Mouse (Mus musculus) urinary bladder, postnatal 14 days (tissue): ENCODE measurements at regions not wholly inside any gene's neighbourhood (a gene's known extent, or its start where the extent isn't known, plus 50 kb on each side); places are given as distances from the start of the nearest gene placed in this dataset.
A peak's percentile ranks its signal among the peaks of the same experiment; 100 is the strongest.

Source experiments
- DNase-seq: peaks from one replicate; pipeline ENCODE4 v3.0.0; 2021; ENCODE audit warnings: low spot score

DNA sequence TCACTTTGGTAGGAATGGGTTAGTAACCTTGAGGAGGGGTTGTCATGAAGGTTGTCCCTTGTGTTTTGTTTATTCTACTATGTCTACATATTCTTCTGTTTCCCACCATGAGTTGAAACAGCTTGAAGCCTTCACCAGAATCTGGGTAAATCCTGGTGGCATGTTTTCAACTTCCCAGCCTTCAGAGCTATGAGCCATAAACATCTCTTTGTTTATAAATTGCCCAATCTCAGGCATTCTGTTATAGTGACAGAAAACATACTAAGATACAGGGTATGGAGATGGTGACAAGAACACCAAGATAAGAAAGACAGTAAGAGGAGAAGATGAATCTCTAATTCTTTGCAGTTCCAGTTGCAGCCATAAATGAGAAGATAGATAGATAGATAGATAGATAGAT lies 396.5 kb downstream of the Tns1 start:
- DNase-seq, result no peak

DNA sequence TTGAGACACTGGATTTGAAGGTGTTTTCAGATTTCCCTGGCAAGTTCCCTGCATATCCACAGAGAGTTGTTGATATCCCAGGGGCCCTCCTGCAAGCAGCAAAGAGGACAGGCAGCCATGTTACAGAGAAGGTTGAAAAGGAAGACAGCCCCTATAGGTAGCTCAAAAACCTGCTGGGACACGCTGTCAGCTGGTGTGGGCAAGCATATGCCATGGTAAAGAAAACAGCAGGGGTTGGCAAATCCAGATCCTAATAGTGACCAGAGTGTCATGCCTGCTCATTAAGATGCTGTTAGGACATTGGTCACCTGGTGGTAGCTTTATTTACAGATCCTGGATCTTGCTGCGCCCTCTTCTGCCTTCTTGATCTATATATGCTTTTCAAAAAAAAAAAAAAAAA lies 397.6 kb downstream of the Tns1 start:
- DNase-seq, result no peak

GRCm38 (mm10) chr1:73725486-73725885 lies 398.8 kb downstream of the Tns1 start:
- DNase-seq, result no peak

- DNase-seq, result no peak
These were observed 399.7 kb downstream of the Tns1 start for GRCm38 (mm10) chr1:73724551-73724950.

DNA sequence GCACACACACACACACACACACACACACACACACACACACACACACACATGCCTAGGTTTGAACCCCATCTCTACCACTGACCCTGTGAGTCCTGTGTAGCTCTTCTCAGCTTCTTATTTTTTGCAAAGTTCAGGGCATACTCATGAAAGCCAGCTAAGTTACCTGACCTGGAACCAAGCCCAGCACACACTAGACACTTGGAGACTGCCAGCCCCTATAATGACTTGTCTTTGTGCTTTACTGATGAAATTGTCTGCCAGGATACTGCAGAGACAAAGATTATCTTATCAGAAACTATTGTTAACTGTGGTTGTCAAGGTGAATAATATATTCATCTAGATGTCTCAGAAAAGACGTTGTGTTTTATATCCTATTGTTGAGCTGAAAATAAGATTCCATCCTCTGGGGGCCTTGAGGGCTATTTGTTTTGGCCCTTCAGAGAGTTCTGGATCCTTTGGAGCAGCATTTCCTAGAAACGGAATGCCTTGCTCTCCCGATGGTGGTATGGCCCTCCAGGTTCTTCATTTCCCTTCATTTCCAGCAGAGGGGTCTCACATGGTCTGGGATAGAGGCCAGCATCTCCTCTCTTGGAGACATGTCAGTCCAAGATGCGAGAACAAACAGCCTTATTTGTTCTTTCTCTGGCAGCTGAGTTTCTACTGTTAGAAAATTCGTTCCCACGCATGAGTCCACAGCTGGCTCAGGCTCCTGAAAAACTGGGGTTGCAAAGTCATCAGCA lies 402.6 kb downstream of the Tns1 start:
- no peak for DNase-seq

DNA sequence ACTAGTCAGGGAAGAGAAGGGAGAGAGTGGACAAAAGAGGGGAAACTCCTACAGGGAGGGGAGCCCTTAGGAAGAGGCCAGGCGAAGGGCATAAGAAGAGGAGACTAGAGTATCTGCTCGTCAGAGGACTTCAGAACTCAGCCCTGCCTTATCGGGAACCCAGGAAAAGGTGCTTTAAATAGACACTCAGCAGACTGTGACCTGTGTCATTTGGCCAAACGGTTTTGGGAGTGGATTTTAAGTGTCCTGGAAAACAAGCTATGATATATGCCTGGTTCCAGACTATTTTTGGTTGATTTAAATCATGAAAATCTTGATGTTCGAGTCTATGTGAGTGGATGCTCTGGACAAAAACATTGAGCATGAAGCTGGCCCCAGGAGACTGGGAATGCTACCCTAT lies 405.8 kb downstream of the Tns1 start:
- DNase-seq, result no peak

- DNase-seq, result no peak
These were observed 406.8 kb downstream of the Tns1 start for GRCm38 (mm10) chr1:73717401-73717800.

DNA sequence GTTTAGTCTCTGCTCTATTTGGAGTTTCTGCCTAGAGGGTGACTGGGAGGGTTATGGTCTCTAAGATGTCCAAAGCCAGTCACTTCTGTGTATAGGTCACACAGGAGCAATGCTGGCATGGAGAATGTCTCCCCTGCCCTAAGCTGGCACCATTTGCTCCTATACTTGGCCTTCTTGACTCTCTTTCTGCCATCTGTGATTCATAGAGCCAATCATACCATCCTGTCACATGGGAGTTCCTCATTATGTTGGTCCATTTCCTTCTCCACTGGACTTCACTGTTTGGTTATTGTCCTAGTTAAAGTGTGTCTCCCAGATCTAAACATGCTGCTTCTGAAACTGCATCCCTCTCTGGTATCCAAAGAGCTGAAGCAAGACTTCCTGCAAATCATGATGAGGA lies 407.3 kb downstream of the Tns1 start:
- no peak for DNase-seq

- DNase-seq, result no peak
These were observed 408.7 kb downstream of the Tns1 start for GRCm38 (mm10) chr1:73715571-73715970.

DNA sequence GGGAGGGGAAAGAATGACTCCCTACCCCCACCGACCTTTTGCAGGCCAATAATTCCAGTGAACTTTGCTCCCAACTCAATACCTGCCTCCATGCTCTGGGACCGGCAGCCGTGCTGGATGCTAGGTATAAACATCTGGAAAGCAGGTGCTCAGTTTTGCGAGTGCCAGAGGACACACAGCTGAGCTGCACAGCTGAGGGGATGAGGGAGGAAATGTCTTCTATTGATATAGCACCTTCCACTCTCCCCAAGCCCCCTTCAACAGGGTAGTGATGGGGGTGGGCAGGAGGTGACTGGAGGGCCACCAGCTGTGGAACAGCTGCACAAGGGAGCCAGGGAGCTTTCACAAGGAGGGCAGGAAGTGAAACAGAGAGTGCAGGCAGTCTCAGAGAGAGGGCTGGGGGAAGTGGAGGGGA lies 421.8 kb downstream of the Tns1 start:
- no peak for DNase-seq

- no peak for DNase-seq
These were observed 430.7 kb downstream of the Tns1 start for GRCm38 (mm10) chr1:73693537-73693936.

DNA sequence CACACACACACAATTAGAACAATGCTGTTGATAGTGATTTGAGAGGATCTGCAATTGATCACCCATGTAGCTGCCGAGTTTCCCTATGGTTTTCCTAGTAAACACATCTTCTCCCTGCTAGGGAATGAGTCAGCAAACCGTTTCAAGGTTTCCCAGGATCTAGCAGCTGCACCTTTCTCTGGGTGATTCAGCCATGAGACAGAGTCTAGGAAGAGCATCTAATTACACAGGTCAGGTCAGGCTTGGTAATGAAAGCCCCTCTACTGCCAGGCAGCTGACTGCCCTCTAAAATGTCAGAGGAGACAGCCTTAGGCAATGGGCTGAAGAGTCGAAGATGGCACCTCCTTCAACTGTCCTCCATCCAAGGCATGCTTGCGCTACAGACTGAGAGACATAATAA lies 438.5 kb downstream of the Tns1 start:
- no peak for DNase-seq

GRCm38 (mm10) chr1:73685066-73685465 lies 439.2 kb downstream of the Tns1 start:
- DNase-seq, result no peak

DNA sequence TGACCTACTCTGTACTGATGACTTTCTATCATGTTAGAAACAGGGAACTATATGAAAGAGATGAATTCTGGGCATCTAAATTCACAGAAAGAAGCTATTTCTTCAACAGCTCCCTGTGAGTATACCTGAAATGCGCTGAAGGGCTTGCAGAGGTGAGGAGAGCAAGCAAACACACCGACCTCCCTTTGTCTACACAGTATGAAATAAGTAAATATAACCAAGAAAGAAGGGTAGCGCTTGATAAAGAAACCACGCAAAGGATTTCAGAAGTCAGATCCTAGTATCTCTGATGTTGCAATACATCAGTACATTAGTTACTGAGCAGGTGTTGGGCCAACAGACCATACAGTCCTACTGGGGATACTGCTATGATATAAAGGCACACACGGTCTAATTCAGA lies 440.1 kb downstream of the Tns1 start:
- DNase-seq, result no peak

DNA sequence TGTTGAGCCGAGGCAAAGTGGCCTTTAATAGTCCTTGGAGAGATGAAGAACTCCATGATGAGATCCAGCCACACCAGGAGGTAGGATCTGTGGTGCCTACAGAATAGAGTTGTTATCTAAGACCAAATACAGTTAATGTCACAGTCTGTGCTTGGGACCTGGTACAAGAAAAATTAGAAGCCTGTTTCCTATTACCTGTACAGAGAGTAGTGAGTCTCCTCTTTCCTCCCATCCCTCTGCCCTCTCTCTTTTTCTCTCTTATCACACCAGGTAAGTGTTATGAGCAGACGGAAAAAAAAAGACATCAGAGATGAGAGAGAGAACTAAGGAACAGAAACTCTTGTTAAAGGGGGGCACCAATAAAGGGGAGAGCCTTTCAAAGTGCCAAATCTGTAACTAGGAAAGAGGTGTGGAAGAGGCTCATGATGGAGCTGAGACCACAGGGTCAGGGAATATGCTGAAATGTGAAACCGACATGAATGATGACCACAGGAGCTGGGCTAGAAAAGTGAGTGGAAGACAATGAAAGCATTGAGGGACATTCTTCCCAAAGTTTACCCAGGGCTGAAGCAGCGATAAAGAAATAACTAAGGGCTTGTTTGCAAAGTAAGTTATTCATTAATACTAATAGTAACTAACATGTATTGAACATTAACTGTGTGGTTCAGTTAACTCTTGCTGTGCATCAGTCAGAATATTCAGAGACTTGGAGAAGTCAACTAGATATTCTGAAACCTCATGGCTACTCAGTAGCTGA lies 440.9 kb downstream of the Tns1 start:
- DNase-seq, result no peak

DNA sequence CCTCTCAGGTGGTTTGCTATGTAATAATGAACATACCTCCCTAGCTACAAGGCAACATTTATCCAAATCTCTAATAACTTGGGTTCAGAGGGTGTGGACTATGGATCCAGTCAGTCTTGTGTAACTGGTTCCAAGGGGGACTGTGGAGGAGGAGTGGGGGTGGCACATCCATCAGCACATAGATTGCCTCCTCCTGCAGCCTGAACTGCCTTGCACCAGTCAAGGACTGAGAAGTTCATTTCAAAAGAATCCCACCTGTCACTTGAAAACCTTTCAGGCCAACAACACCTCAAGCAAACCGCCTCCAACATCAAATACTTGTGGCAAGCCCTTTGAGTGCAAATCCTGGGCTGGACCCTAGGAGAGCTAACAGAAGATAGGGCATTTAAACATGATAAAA lies 442.6 kb downstream of the Tns1 start:
- DNase-seq, result no peak

DNA sequence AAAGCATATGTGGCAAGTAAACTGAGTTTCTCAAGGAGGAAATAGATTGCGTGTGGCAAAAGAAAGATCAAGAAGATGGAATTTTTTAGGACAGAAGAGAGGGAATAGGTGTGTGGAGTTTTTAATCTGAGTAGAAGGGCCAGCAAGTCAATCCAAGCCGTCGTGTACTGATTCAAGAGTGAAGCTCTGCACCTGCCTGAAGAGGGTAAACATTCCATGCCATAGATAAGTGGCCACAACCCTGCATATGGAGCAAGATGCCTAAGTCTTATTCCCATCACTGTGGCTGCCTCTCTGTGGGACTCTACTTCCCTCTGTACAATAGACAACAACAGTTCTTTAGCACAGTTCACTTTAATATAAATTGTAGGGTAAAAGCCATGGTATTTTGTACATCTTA lies 443.4 kb downstream of the Tns1 start:
- DNase-seq, result no peak

DNA sequence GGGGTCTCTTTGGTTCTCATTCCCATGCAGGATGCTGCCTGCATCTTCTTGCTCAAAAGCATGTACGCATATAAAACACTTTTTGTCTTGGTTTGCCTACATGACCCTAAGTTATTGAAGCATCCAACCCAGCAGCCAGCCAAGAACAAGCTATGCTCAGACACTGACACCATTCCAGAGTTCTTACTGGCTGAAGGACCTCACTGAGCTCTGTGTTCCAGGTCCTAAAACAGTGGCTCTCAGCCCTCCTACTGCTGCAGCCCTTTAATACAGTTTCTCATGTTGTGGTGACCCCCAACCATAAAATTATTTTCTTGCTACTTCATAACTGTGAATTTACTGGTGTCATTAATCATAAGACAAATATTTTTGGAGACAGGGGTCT lies 450.4 kb downstream of the Tns1 start:
- DNase-seq, result no peak

DNA sequence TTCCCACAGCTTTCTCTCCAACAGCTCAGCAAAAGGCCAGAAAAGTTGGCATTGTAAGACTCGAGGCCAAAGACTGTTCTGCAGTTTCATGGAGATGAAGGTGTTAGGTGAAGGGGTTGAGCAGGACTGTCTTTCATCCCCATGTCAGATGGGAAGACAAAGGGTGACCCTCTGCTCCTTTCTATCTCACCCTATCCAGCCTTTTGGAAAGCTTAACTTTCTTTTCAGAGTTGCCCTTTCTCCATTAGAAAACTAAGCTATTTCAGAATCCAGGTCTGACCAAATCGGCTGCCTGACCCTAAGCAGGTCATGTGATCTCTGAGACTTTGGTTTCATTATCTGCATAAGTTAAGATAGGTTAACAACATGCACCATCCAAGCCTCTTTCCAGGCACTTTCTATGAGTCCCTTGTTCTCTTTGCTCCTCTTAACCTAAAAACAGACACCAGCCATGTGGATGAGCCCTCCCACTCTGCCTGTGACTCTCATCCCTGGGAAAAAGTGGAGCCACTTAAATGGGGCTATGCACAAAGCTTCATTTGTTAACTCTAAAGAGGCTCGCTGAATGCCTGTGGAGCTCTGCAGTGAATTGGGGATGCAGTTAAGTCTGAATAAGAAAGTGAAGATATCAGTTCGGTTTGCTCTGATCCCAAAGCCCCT lies 450.9 kb downstream of the Tns1 start:
- no peak for DNase-seq

DNA sequence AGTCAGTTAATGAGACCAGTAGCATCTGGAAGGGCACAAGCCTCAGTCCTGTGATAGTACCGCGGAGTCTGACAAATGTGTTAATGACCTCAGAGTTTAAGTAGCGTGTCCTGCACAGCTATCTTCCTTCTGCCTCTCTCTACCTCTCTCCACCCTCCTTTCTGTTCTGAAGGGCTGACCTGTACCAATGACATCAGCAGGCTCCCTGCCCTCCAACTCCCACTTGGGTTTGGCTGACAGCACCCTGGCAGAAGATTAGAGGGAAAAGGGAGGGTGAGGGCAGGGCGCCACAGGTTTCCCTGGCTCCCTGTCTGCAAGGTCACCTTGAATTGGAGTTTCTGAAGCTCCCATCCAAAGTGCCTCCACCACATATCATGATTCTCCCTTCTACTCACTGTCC lies 452.0 kb downstream of the Tns1 start:
- peak; percentile 5 for DNase-seq

DNA sequence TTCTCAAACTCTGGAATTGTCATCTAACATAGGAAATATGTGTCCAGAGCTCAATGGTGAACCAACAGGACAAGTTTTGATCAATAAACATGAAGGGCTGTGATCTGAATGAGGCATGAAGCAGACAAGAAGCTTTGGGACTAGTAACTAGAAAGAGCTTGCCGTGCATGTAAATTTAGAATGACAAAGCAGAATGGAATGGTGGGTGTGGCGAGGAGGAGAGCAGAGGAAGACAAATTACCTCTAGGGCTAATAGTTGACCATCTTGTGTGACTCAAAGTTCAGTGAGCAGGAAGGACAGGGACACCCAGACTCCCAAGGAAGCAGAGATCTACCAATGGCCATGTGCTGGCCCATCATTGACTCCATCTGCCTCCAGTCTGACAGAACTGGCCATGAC lies 455.6 kb downstream of the Tns1 start:
- DNase-seq, result no peak

GRCm38 (mm10) chr1:73663546-73663945 lies 460.7 kb downstream of the Tns1 start:
- DNase-seq, result no peak

GRCm38 (mm10) chr1:73645011-73645410 lies 479.2 kb downstream of the Tns1 start:
- DNase-seq, result no peak
